Mouse (Mus musculus) ES-E14 (cell line): Measurements from ENCODE around the gene Atp7b. TPM values are rescaled to one million over a fixed set of nuclear protein-coding genes. Genes with fewer than 3 reads are reported as not detected.
A peak's percentile ranks its signal among the peaks of the same experiment; 100 is the strongest.

Source experiments
- DNase-seq: peaks from one replicate; pipeline ENCODE4 v3.0.0-alpha.2; 2013; ENCODE audit warnings: low read depth, low spot score
- H3K27ac ChIP-seq: 2 replicates; pipeline ENCODE4 v1.5.1; 2012; ENCODE audit warnings: low read depth, mild to moderate bottlenecking, low read length, moderate library complexity, mixed read lengths; ENCODE audit not compliant: poor library complexity, insufficient read depth, severe bottlenecking
- H3K36me3 ChIP-seq: 2 replicates; pipeline ENCODE4 v1.6.1; 2012; ENCODE audit warnings: mild to moderate bottlenecking, low read length, moderate library complexity, mixed read lengths; ENCODE audit not compliant: control insufficient read depth, poor library complexity, insufficient read depth, severe bottlenecking
- H3K4me1 ChIP-seq, 2 experiments: fragments of 150-350 bp in 1 of 2; sonication (generic) in 1 of 2; 2 replicates each; pipeline ENCODE4 v1.6.1; 2012; ENCODE audit warnings: low read length in 2 of 2, mild to moderate bottlenecking in 1 of 2, mixed read lengths in 1 of 2; ENCODE audit not compliant: control insufficient read depth in 2 of 2, insufficient read depth in 2 of 2, poor library complexity in 1 of 2
- H3K4me3 ChIP-seq, 2 experiments: fragments of 150-350 bp in 1 of 2; sonication (generic) in 1 of 2; 2 replicates each; pipeline ENCODE4 v1.5.1; 2012; ENCODE audit warnings: low read length in 2 of 2, low read depth in 1 of 2, mild to moderate bottlenecking in 1 of 2, mixed read lengths in 1 of 2; ENCODE audit not compliant: insufficient read depth in 1 of 2, poor library complexity in 1 of 2, severe bottlenecking in 1 of 2
- H3K9ac ChIP-seq: 2 replicates; pipeline ENCODE4 v1.6.1; 2012; ENCODE audit warnings: low read depth, mild to moderate bottlenecking, low read length, mixed read lengths; ENCODE audit not compliant: poor library complexity, insufficient read depth, severe bottlenecking
- H3K9me3 ChIP-seq: fragments of 150-350 bp; sonication (generic); 2 replicates; pipeline ENCODE4 v1.6.1; 2012; ENCODE audit warnings: low read depth, mild to moderate bottlenecking, low read length; ENCODE audit not compliant: control insufficient read depth, insufficient read depth
- CHD2 ChIP-seq: IDR thresholded peaks from 2 replicates; pipeline ENCODE4 v1.6.1; 2014; ENCODE audit warnings: mild to moderate bottlenecking, low read depth, low read length, inconsistent platforms
- HCFC1 ChIP-seq: IDR thresholded peaks from 2 replicates; pipeline ENCODE4 v1.6.1; 2012; ENCODE audit warnings: low read length, inconsistent platforms, borderline replicate concordance; ENCODE audit not compliant: insufficient read depth
- MAFK ChIP-seq: IDR thresholded peaks from 2 replicates; pipeline ENCODE4 v1.6.1; 2014; ENCODE audit warnings: mild to moderate bottlenecking, low read depth, low read length, inconsistent platforms; ENCODE audit not compliant: insufficient read depth
- ZC3H11A ChIP-seq: IDR thresholded peaks from 2 replicates; pipeline ENCODE4 v1.6.1; 2012; ENCODE audit warnings: low read depth, mild to moderate bottlenecking, inconsistent platforms, low read length, borderline replicate concordance
- ZNF384 ChIP-seq: IDR thresholded peaks from 2 replicates; pipeline ENCODE4 v1.6.1; 2012; ENCODE audit warnings: low read depth, low read length, inconsistent platforms
- in situ Hi-C, 2 experiments: fragments of 600-800 bp; cut with MboI; formaldehyde crosslinking; loops; one replicate each; pipeline ENCODE4 v1.15.1; 2025; ENCODE audit warnings: low sequenced_read_pairs in 2 of 2, inconsistent platforms in 1 of 2; ENCODE audit not compliant: unreplicated experiment in 2 of 2
- total RNA-seq: library from RNA; depleted of rRNA; stranded (reverse); fragments of 300-350 nt; gene quantifications from 2 replicates; pipeline ENCODE4 v1.2.3, GENCODE M21; 2012

Gene Atp7b
- total RNA-seq, 1 experiment = 3.2 TPM

DNA sequence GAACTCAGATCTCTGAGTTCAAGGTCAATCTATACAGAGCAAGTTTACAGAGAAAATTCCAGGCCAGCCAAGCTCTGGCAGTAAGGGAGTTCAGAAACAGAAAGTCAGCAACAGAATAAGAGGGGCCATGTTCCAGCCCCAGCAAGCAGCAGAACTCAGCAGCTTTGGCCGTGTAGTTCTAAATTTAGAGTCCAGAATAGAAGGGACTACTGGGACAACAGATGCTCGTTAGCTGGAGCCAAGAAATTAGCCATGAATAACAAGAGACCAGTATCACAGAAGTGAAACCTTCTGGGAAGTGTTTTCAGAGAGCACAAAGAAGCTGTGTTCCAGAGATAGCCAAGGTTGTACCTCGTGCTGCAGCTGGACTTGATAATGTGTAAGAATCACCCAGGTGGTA lies 50.7 kb downstream of the Atp7b start:
- Histone ChIP-seq H3K36me3 (no peaks in the 10 kb centered on the region), H3K27ac (no peak overlapping the region), H3K4me1 (peaks cover 3% of the 10 kb centered on the region in 2 experiments; a peak in 2 of 4 replicates), H3K9ac (no peak overlapping the region), H3K4me3 (no peak overlapping the region), H3K9me3 (no peaks in the 10 kb centered on the region)
- in situ Hi-C loops = no loop called here
- no peak for TF ChIP-seq CHD2
- TF ChIP-seq MAFK = no peak
- no peak for TF ChIP-seq ZNF384
- TF ChIP-seq HCFC1 = no peak
- TF ChIP-seq ZC3H11A = no peak
- DNase-seq = no peak

- DNase-seq = no peak
- Histone ChIP-seq H3K36me3 (no peaks in the 10 kb centered on the region), H3K4me3 (no peak overlapping the region), H3K4me1 (no peaks in the 10 kb centered on the region), H3K27ac (no peak overlapping the region), H3K9ac (no peak overlapping the region), H3K9me3 (no peaks in the 10 kb centered on the region)
- in situ Hi-C loops = no loop called here
- TF ChIP-seq CHD2 = no peak
- no peak for TF ChIP-seq ZNF384
- TF ChIP-seq ZC3H11A = no peak
- TF ChIP-seq HCFC1 = no peak
- TF ChIP-seq MAFK = no peak
Observed at GRCm38 (mm10) chr8:22006423-22006822, 53.7 kb downstream of the Atp7b start.

DNA sequence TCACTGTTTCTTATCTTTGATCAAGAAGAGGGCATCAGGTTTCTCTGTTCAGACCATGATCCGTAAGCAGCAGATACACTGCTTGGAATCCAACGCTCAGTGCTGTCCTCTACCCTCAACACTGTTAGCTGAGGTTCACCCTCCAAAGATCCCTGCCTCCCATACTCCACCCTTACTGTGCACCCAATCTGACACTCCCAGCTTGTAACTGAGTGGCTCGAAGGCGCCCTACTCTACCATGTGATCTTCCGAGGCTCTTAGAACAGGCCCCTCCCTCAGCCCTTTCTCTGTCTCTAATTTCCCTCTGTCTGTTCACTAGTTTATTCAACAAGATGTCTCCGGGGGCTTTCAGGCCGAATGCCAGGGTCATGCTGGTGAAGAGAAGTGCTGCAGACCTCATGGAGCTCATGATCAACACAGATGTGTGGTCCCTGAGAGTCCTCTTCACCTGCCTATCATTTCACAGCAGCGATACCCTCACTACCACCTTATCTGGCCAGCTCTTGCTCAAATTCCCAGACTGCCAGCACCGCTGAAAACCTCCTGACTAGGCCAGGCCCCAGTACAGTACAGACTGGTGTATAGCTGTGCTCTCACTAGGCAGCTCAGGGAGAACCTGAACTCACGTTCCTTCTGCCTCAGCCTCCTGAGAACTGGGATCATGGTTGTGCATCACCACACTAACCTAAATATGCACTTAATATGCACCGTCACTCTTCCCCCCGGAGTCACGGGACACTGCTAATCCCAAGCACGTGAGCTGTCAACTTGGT lies 55.2 kb downstream of the Atp7b start:
- H3K4me3 ChIP-seq = no peak overlapping the region
- H3K9me3 ChIP-seq = no peaks in the 10 kb centered on the region
- H3K27ac ChIP-seq = no peak overlapping the region
- no peak overlapping the region for H3K9ac ChIP-seq
- in situ Hi-C loops = no loop called here
- no peak for DNase-seq
- H3K4me1 ChIP-seq = no peaks in the 10 kb centered on the region
- H3K36me3 ChIP-seq = no peaks in the 10 kb centered on the region
- TF ChIP-seq MAFK (no peak), ZC3H11A (no peak), HCFC1 (no peak), ZNF384 (no peak), CHD2 (no peak)

GRCm38 (mm10) chr8:21995181-21995580 lies 64.9 kb downstream of the Atp7b start:
- in situ Hi-C loops = loop anchor here in 1 of 2 experiments (10.0 kb wide), 1 partner anchor 130 kb away; the partner anchor contains the start of gene Nek5
- Histone ChIP-seq H3K9me3 (no peaks in the 10 kb centered on the region), H3K4me1 (no peaks in the 10 kb centered on the region), H3K4me3 (no peak overlapping the region), H3K9ac (no peak overlapping the region), H3K27ac (no peak overlapping the region), H3K36me3 (no peaks in the 10 kb centered on the region)
- TF ChIP-seq ZNF384 (no peak), CHD2 (no peak), HCFC1 (no peak), MAFK (no peak), ZC3H11A (no peak)
- DNase-seq = peak; percentile 36
